Mouse (Mus musculus) heart, embryonic 16.5 days (tissue): ENCODE results near the gene Tbc1d20. TPM values are rescaled to one million over a fixed set of nuclear protein-coding genes. Genes with fewer than 3 reads are reported as not detected.
"Not testable (repeated sequence)": the region's sequence is repeated elsewhere in the genome, so short reads cannot be mapped to it uniquely, and the experiment has no call there.

ENCODE experiments used
- ATAC-seq: fragments of 200-750 bp; cut with Nextera tagmentation; replicated peaks from 2 replicates; pipeline ENCODE4 v1.8.0; 2017; ENCODE audit warnings: moderate number of reproducible peaks; ENCODE audit not compliant: insufficient read depth, low FRiP score; ENCODE audit errors: extremely low read depth
- H3K27ac ChIP-seq: fragments of 300-500 bp; sonication (generic); 2 replicates; pipeline ENCODE4 v1.5.1; 2014; ENCODE audit warnings: mild to moderate bottlenecking, low read length, control low read depth, moderate library complexity
- H3K27me3 ChIP-seq: fragments of 300-500 bp; sonication (generic); 2 replicates; pipeline ENCODE4 v1.6.1; 2014; ENCODE audit warnings: low read length, mixed read lengths; ENCODE audit not compliant: control insufficient read depth, insufficient read depth
- H3K36me3 ChIP-seq: fragments of 300-500 bp; sonication (generic); 2 replicates; pipeline ENCODE4 v1.6.1; 2014; ENCODE audit not compliant: control insufficient read depth, insufficient read depth
- H3K4me1 ChIP-seq: fragments of 300-500 bp; sonication (generic); 2 replicates; pipeline ENCODE4 v1.6.1; 2014; ENCODE audit warnings: low read length, mixed read lengths; ENCODE audit not compliant: control insufficient read depth, insufficient read depth
- H3K4me2 ChIP-seq: fragments of 300-500 bp; sonication (generic); 2 replicates; pipeline ENCODE4 v1.6.1; 2014; ENCODE audit warnings: low read depth, mild to moderate bottlenecking, control low read depth, low read length
- H3K4me3 ChIP-seq: fragments of 300-500 bp; sonication (generic); 2 replicates; pipeline ENCODE4 v1.5.1; 2014; ENCODE audit warnings: mild to moderate bottlenecking, control low read depth, low read length
- H3K9ac ChIP-seq: fragments of 300-500 bp; sonication (generic); 2 replicates; pipeline ENCODE4 v1.6.1; 2014; ENCODE audit warnings: low read length, control low read depth
- H3K9me3 ChIP-seq: fragments of 300-500 bp; sonication (generic); replicated peaks from 2 replicates; pipeline ENCODE4 v1.6.1; 2016; ENCODE audit warnings: low read length; ENCODE audit not compliant: control insufficient read depth
- WGBS: fragments of 180-500 bp; shearing (Covaris S2); extraction: QIAGEN DNeasy Blood & Tissue Kit; methylation state at CpG from one replicate; pipeline ENCODE4 v1.1.7; 2014; 5-methylcytosine and 5-hydroxymethylcytosine counted together
- polyA plus RNA-seq: library from polyadenylated mRNA; unstranded; fragments of >200 nt; fragmentation: Nextera tagmentation; extraction: Ambion mirVana; gene quantifications from 2 replicates; pipeline ENCODE4 v1.2.1, GENCODE M21; 2015

Gene Tbc1d20
- polyA plus RNA-seq, 1 experiment from 2014 or later: 33.1 TPM

GRCm38 (mm10) chr2:152344361-152344760 is 50.7 kb downstream of the Tbc1d20 start:
- Histone ChIP-seq H3K4me1 (peaks cover 2% of the 10 kb centered on the region; the same call in 1 of the 2 replicates), H3K27ac (peak overlapping the region; percentile 54; the same call in 1 of the 2 replicates), H3K9ac (peak overlapping the region; percentile 77), H3K4me2 (peak overlapping the region; percentile 92), H3K36me3 (no peaks in the 10 kb centered on the region), H3K9me3 (no peaks in the 10 kb centered on the region), H3K4me3 (peak overlapping the region; percentile 69), H3K27me3 (no peaks in the 10 kb centered on the region)
- 0 out of 2 replicates have a peak, but pooled peaks have one; percentile 8 for ATAC-seq
- 10% methylated on average over 10 of the region's 10 CpGs for WGBS

GRCm38 (mm10) chr2:152344909-152345308 is 51.3 kb downstream of the Tbc1d20 start:
- ATAC-seq: no peak
- H3K4me2 ChIP-seq: no peak overlapping the region
- H3K9me3 ChIP-seq: no peaks in the 10 kb centered on the region
- no peaks in the 10 kb centered on the region for H3K27me3 ChIP-seq
- H3K4me3 ChIP-seq: no peak overlapping the region
- no peaks in the 10 kb centered on the region for H3K36me3 ChIP-seq
- peaks cover 5% of the 10 kb centered on the region for H3K4me1 ChIP-seq
- H3K27ac ChIP-seq: no peak overlapping the region
- H3K9ac ChIP-seq: no peak overlapping the region
- WGBS: 68% methylated on average over 5 of the region's 5 CpGs

GRCm38 (mm10) chr2:152345393-152345792 is 51.8 kb downstream of the Tbc1d20 start:
- Histone ChIP-seq H3K9me3 (no peaks in the 10 kb centered on the region), H3K4me2 (no peak overlapping the region), H3K27me3 (no peaks in the 10 kb centered on the region), H3K36me3 (no peaks in the 10 kb centered on the region), H3K9ac (no peak overlapping the region), H3K27ac (no peak overlapping the region), H3K4me1 (peaks cover 7% of the 10 kb centered on the region), H3K4me3 (no peak overlapping the region)
- WGBS: 76% methylated on average over 6 of the region's 6 CpGs
- no peak for ATAC-seq

- ATAC-seq: no peak
These were observed 53.3 kb downstream of the Tbc1d20 start for GRCm38 (mm10) chr2:152346776-152347465.

GRCm38 (mm10) chr2:152347722-152348121 is 54.1 kb downstream of the Tbc1d20 start:
- ATAC-seq: no peak
- H3K27ac ChIP-seq: no peak overlapping the region
- peaks cover 7% of the 10 kb centered on the region for H3K4me1 ChIP-seq
- H3K27me3 ChIP-seq: no peaks in the 10 kb centered on the region
- no peak overlapping the region for H3K9ac ChIP-seq
- WGBS: 80% methylated on average over 2 of the region's 2 CpGs
- no peak overlapping the region for H3K4me2 ChIP-seq
- H3K9me3 ChIP-seq: no peaks in the 10 kb centered on the region
- no peaks in the 10 kb centered on the region for H3K36me3 ChIP-seq
- H3K4me3 ChIP-seq: no peak overlapping the region

More at GRCm38 (mm10) chr2:152346776-152347465, 53.3 kb downstream of the Tbc1d20 start:
- 30% methylated on average over 9 of the region's 9 CpGs for WGBS
- H3K4me1 ChIP-seq: peaks cover 7% of the 10 kb centered on the region
- no peaks in the 10 kb centered on the region for H3K9me3 ChIP-seq
- H3K4me2 ChIP-seq: no peak overlapping the region
- H3K27ac ChIP-seq: no peak overlapping the region
- H3K27me3 ChIP-seq: no peaks in the 10 kb centered on the region
- no peaks in the 10 kb centered on the region for H3K36me3 ChIP-seq
- no peak overlapping the region for H3K4me3 ChIP-seq
- no peak overlapping the region for H3K9ac ChIP-seq

GRCm38 (mm10) chr2:152349205-152349604 is 55.6 kb downstream of the Tbc1d20 start:
- H3K9me3 ChIP-seq: no peaks in the 10 kb centered on the region
- no peak overlapping the region for H3K9ac ChIP-seq
- 86% methylated on average over 6 of the region's 6 CpGs for WGBS
- H3K4me3 ChIP-seq: no peak overlapping the region
- H3K36me3 ChIP-seq: no peaks in the 10 kb centered on the region
- ATAC-seq: no peak
- no peak overlapping the region for H3K4me2 ChIP-seq
- no peaks in the 10 kb centered on the region for H3K27me3 ChIP-seq
- H3K4me1 ChIP-seq: peaks cover 5% of the 10 kb centered on the region
- H3K27ac ChIP-seq: no peak overlapping the region

GRCm38 (mm10) chr2:152349842-152350540 is 56.4 kb downstream of the Tbc1d20 start:
- 79% methylated on average over 8 of the region's 8 CpGs for WGBS
- Histone ChIP-seq H3K4me1 (peaks cover 5% of the 10 kb centered on the region), H3K4me2 (no peak overlapping the region), H3K9me3 (no peaks in the 10 kb centered on the region), H3K36me3 (no peaks in the 10 kb centered on the region), H3K27me3 (no peaks in the 10 kb centered on the region), H3K9ac (no peak overlapping the region), H3K27ac (no peak overlapping the region), H3K4me3 (no peak overlapping the region)
- peak; percentile 65 for ATAC-seq

- H3K4me2 ChIP-seq: no peak overlapping the region
- no peaks in the 10 kb centered on the region for H3K36me3 ChIP-seq
- H3K4me3 ChIP-seq: no peak overlapping the region
- no peaks in the 10 kb centered on the region for H3K27me3 ChIP-seq
- WGBS: 86% methylated on average over 3 of the region's 3 CpGs
- no peaks in the 10 kb centered on the region for H3K9me3 ChIP-seq
- peaks cover 14% of the 10 kb centered on the region for H3K4me1 ChIP-seq
- H3K27ac ChIP-seq: no peak overlapping the region
- ATAC-seq: no peak
- H3K9ac ChIP-seq: no peak overlapping the region
These were observed 63.6 kb downstream of the Tbc1d20 start for GRCm38 (mm10) chr2:152357254-152357653.

GRCm38 (mm10) chr2:152358977-152359376 is 65.3 kb downstream of the Tbc1d20 start:
- H3K36me3 ChIP-seq, H3K4me2 ChIP-seq, H3K9ac ChIP-seq, H3K4me3 ChIP-seq, H3K27me3 ChIP-seq, H3K9me3 ChIP-seq, H3K27ac ChIP-seq, ATAC-seq: not testable (repeated sequence)
- 76% methylated on average over 5 of the region's 5 CpGs for WGBS
- peaks cover 22% of the 10 kb centered on the region for H3K4me1 ChIP-seq
